Mouse (Mus musculus): ENCODE results near the gene Bad. TPM values are rescaled to one million over a fixed set of nuclear protein-coding genes. Genes with fewer than 3 reads are reported as not detected.

The Bad gene
- polyA plus RNA-seq, 1 experiment from 2014 or later: 70.9 TPM

- H3K9me3 ChIP-seq (ENCODE audit: control insufficient read depth, low read length): peaks cover under 1% of the 10 kb centered on the region; the same call in 1 of the 2 replicates
- peaks cover 18% of the 10 kb centered on the region for H3K4me1 ChIP-seq (ENCODE audit: control insufficient read depth, insufficient read depth, low read length)
- 1% methylated on average over 44 of the region's 48 CpGs for WGBS
- peak overlapping the region; percentile 71 for H3K27ac ChIP-seq (ENCODE audit: low read depth, low read length)
- peak overlapping the region; percentile 73 for H3K4me3 ChIP-seq (ENCODE audit: low read length)
- no peaks in the 10 kb centered on the region; the same call in 1 of the 2 replicates for H3K36me3 ChIP-seq (ENCODE audit: control insufficient read depth, insufficient read depth, low read length)
- H3K4me2 ChIP-seq (replicated peaks; ENCODE audit: low read depth, low read length): peak overlapping the region; percentile 91
- H3K9ac ChIP-seq (ENCODE audit: low read depth, low read length): peak overlapping the region; percentile 85
- ATAC-seq (ENCODE audit: low FRiP score, low TSS enrichment): peak; percentile 20
- peaks cover 26% of the 10 kb centered on the region for H3K27me3 ChIP-seq (ENCODE audit: control insufficient read depth, insufficient read depth, low read length)
These were observed 20.7 kb upstream of the Bad start for GRCm38 (mm10) chr19:6920741-6921636.

GRCm38 (mm10) chr19:6921647-6922567 lies 19.8 kb upstream of the Bad start, which contains the start of gene Esrra:
Gene Esrra (minus strand): TSS chr19:6921813.
- Histone ChIP-seq H3K27ac (ENCODE audit: low read depth, low read length) (peak within 1 kb of the TSS; percentile 71), H3K9ac (ENCODE audit: low read depth, low read length) (peak within 1 kb of the TSS; percentile 85), H3K4me3 (ENCODE audit: low read length) (peak within 1 kb of the TSS; percentile 73), H3K27me3 (ENCODE audit: control insufficient read depth, insufficient read depth, low read length) (peaks cover 35% of the 10 kb centered on the region), H3K4me2 (replicated peaks; ENCODE audit: low read depth, low read length) (peak within 1 kb of the TSS; percentile 91), H3K4me1 (ENCODE audit: control insufficient read depth, insufficient read depth, low read length) (peaks cover 18% of the 10 kb centered on the region), H3K36me3 (ENCODE audit: control insufficient read depth, insufficient read depth, low read length) (no peaks in the 10 kb centered on the region; the same call in 1 of the 2 replicates), H3K9me3 (ENCODE audit: control insufficient read depth, low read length) (peaks cover 4% of the 10 kb centered on the region; the same call in 1 of the 2 replicates)
- WGBS: under 1% methylated on average over 63 of the region's 66 CpGs
- peak; percentile 93 for ATAC-seq (ENCODE audit: low FRiP score, low TSS enrichment)

GRCm38 (mm10) chr19:6922901-6923735 lies 18.5 kb upstream of the Bad start:
- 61% methylated on average over 6 of the region's 6 CpGs for WGBS
- no peak overlapping the region for H3K4me2 ChIP-seq (replicated peaks; ENCODE audit: low read depth, low read length)

GRCm38 (mm10) chr19:6924461-6925306 lies 17.0 kb upstream of the Bad start:
- ATAC-seq (ENCODE audit: low FRiP score, low TSS enrichment): no peak
- H3K9ac ChIP-seq (ENCODE audit: low read depth, low read length): no peak overlapping the region
- no peak overlapping the region for H3K27ac ChIP-seq (ENCODE audit: low read depth, low read length)
- peaks cover 4% of the 10 kb centered on the region; the same call in 1 of the 2 replicates for H3K9me3 ChIP-seq (ENCODE audit: control insufficient read depth, low read length)
- 4% methylated on average over 39 of the region's 39 CpGs for WGBS
- peaks cover 49% of the 10 kb centered on the region for H3K27me3 ChIP-seq (ENCODE audit: control insufficient read depth, insufficient read depth, low read length)
- H3K4me2 ChIP-seq (replicated peaks; ENCODE audit: low read depth, low read length): peak overlapping the region; percentile 28
- peaks cover 18% of the 10 kb centered on the region for H3K4me1 ChIP-seq (ENCODE audit: control insufficient read depth, insufficient read depth, low read length)
- no peaks in the 10 kb centered on the region for H3K36me3 ChIP-seq (ENCODE audit: control insufficient read depth, insufficient read depth, low read length)
- H3K4me3 ChIP-seq (ENCODE audit: low read length): peak overlapping the region; percentile 24

More at GRCm38 (mm10) chr19:6922901-6923735, 18.5 kb upstream of the Bad start:
- ATAC-seq (ENCODE audit: low FRiP score, low TSS enrichment): no peak
- H3K4me3 ChIP-seq (ENCODE audit: low read length): no peak overlapping the region; the same call in 1 of the 2 replicates
- H3K9ac ChIP-seq (ENCODE audit: low read depth, low read length): no peak overlapping the region
- no peak overlapping the region for H3K27ac ChIP-seq (ENCODE audit: low read depth, low read length)
- peaks cover 18% of the 10 kb centered on the region for H3K4me1 ChIP-seq (ENCODE audit: control insufficient read depth, insufficient read depth, low read length)
- H3K27me3 ChIP-seq (ENCODE audit: control insufficient read depth, insufficient read depth, low read length): peaks cover 47% of the 10 kb centered on the region
- H3K9me3 ChIP-seq (ENCODE audit: control insufficient read depth, low read length): peaks cover 4% of the 10 kb centered on the region; the same call in 1 of the 2 replicates
- no peaks in the 10 kb centered on the region; the same call in 1 of the 2 replicates for H3K36me3 ChIP-seq (ENCODE audit: control insufficient read depth, insufficient read depth, low read length)

GRCm38 (mm10) chr19:6925307-6925573 lies 16.4 kb upstream of the Bad start, which contains the start of gene Catsperz:
Gene Catsperz (minus strand): TSS chr19:6925380.
- no peak for ATAC-seq (ENCODE audit: low FRiP score, low TSS enrichment)
- H3K36me3 ChIP-seq (ENCODE audit: control insufficient read depth, insufficient read depth, low read length): no peaks in the 10 kb centered on the region
- peaks cover 4% of the 10 kb centered on the region; the same call in 1 of the 2 replicates for H3K9me3 ChIP-seq (ENCODE audit: control insufficient read depth, low read length)
- H3K27ac ChIP-seq (ENCODE audit: low read depth, low read length): no peak within 1 kb of the TSS
- peaks cover 13% of the 10 kb centered on the region for H3K4me1 ChIP-seq (ENCODE audit: control insufficient read depth, insufficient read depth, low read length)
- H3K9ac ChIP-seq (ENCODE audit: low read depth, low read length): no peak within 1 kb of the TSS
- WGBS: 2% methylated on average over 8 of the region's 9 CpGs
- peak within 1 kb of the TSS; percentile 24 for H3K4me3 ChIP-seq (ENCODE audit: low read length)
- peak within 1 kb of the TSS; percentile 28 for H3K4me2 ChIP-seq (replicated peaks; ENCODE audit: low read depth, low read length)
- H3K27me3 ChIP-seq (ENCODE audit: control insufficient read depth, insufficient read depth, low read length): peaks cover 52% of the 10 kb centered on the region

GRCm38 (mm10) chr19:6925611-6926329 lies 15.9 kb upstream of the Bad start:
- Histone ChIP-seq H3K4me3 (ENCODE audit: low read length) (peak overlapping the region; percentile 24; the same call in 1 of the 2 replicates), H3K36me3 (ENCODE audit: control insufficient read depth, insufficient read depth, low read length) (no peaks in the 10 kb centered on the region), H3K9ac (ENCODE audit: low read depth, low read length) (no peak overlapping the region), H3K9me3 (ENCODE audit: control insufficient read depth, low read length) (peaks cover 4% of the 10 kb centered on the region; the same call in 1 of the 2 replicates), H3K4me2 (replicated peaks; ENCODE audit: low read depth, low read length) (peak overlapping the region; percentile 28), H3K27ac (ENCODE audit: low read depth, low read length) (no peak overlapping the region), H3K4me1 (ENCODE audit: control insufficient read depth, insufficient read depth, low read length) (peaks cover 7% of the 10 kb centered on the region), H3K27me3 (ENCODE audit: control insufficient read depth, insufficient read depth, low read length) (peaks cover 57% of the 10 kb centered on the region)
- 6% methylated on average over 40 of the region's 40 CpGs for WGBS
- ATAC-seq (ENCODE audit: low FRiP score, low TSS enrichment): no peak

- H3K9ac ChIP-seq (ENCODE audit: low read depth, low read length): no peak overlapping the region
- H3K9me3 ChIP-seq (ENCODE audit: control insufficient read depth, low read length): peaks cover 4% of the 10 kb centered on the region; the same call in 1 of the 2 replicates
- H3K27me3 ChIP-seq (ENCODE audit: control insufficient read depth, insufficient read depth, low read length): peaks cover 66% of the 10 kb centered on the region
- no peak overlapping the region for H3K27ac ChIP-seq (ENCODE audit: low read depth, low read length)
- H3K4me3 ChIP-seq (ENCODE audit: low read length): peak overlapping the region; percentile 19
- peak overlapping the region; percentile 29; the same call in 1 of the 2 replicates for H3K4me2 ChIP-seq (replicated peaks; ENCODE audit: low read depth, low read length)
- no peak for ATAC-seq (ENCODE audit: low FRiP score, low TSS enrichment)
- H3K36me3 ChIP-seq (ENCODE audit: control insufficient read depth, insufficient read depth, low read length): no peaks in the 10 kb centered on the region
- 19% methylated on average over 26 of the region's 26 CpGs for WGBS
- H3K4me1 ChIP-seq (ENCODE audit: control insufficient read depth, insufficient read depth, low read length): 0 out of 2 replicates have a peak, but pooled peaks cover 3% of the 10 kb centered on the region
These were observed 15.0 kb upstream of the Bad start for GRCm38 (mm10) chr19:6926559-6927255.
